Mouse (Mus musculus): ENCODE measurements around the gene Zfp526.
A peak's percentile ranks its signal among the peaks of the same experiment; 100 is the strongest.

Gene Zfp526

DNA sequence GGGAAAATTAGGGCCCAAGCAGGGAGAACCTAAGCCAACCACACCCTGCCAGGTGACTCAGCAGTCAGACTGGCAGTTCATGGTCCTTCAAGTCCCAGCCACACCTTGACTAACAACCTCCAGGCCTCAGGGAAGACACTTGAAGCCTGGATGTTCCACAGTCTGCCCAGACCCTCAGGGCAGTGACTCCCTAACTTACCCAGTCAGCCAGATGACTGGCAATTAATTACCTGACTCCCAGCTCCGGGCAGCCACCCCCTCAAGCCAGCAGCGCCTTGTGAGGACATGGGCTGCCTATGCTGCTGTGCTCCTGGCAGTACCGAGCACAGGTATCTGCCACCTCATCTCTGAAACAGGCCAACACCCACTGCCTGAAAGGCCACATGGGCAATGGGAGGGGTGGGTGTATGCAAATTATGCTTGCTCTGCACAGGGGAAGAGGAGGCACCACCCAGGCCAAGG lies 12.0 kb upstream of the Zfp526 start:
- peak; percentile 80 for DNase-seq (ENCODE audit: low read depth, low spot score)

DNA sequence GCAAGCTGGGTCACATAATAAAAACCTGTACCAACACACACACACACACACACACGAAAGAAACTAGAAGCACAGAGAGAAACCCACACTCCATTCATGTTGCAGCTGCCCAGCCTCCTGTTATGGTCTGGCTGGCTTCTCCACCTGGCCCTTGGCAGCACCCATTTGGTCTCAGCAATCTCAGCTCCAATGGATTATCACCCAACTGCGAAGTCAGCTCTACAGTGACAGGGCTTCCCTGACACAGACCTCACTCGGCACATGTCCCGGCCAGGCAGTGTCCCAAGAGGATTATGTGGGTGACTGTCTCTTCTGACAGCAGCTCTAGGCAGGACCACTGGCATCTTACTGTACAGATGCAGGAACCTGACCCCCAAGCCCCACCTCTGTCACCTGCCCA lies 10.7 kb upstream of the Zfp526 start:
- DNase-seq (ENCODE audit: low read depth, low spot score), result no peak

DNA sequence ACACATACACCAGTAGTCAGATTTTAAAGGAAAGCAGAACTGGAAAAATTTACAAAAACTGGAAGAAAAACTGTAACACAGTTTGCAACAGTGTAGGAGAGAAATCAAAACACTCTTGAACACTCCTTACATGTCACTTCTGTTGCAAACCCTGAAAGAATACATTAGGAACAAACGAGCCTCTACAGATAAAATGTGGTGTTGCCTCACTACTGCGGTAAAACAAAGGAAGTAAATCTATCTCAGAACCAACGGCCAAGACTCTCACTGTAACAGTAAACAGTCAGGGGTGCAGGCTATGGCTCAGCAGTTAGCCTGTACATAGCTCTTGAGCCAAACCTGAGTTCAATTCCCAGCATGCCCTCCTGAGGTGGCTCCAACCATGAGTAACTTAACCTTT lies 8.1 kb upstream of the Zfp526 start:
- peak; percentile 43 for DNase-seq (ENCODE audit: low read depth, low spot score)

DNA sequence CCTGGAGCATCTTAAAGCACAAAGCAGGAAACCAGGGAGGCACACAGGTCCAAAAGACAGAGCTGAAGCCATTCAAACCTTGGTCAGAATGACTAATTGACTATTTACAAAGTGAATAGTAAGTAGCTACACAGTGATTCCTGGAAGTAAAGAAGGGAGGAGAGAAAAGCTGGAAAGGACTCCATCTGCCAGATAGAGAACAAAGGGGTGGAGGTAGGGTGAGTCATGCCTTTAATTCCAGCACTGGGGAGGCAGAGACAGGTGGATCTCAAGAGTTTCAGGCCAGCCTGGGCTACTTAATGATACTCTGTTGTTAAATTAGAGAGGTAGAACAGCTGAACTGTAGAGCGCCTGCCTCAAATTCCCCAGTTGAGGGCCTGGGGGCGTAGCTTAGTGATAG lies 7.1 kb upstream of the Zfp526 start:
- no peak for DNase-seq (ENCODE audit: low read depth, low spot score)

DNA sequence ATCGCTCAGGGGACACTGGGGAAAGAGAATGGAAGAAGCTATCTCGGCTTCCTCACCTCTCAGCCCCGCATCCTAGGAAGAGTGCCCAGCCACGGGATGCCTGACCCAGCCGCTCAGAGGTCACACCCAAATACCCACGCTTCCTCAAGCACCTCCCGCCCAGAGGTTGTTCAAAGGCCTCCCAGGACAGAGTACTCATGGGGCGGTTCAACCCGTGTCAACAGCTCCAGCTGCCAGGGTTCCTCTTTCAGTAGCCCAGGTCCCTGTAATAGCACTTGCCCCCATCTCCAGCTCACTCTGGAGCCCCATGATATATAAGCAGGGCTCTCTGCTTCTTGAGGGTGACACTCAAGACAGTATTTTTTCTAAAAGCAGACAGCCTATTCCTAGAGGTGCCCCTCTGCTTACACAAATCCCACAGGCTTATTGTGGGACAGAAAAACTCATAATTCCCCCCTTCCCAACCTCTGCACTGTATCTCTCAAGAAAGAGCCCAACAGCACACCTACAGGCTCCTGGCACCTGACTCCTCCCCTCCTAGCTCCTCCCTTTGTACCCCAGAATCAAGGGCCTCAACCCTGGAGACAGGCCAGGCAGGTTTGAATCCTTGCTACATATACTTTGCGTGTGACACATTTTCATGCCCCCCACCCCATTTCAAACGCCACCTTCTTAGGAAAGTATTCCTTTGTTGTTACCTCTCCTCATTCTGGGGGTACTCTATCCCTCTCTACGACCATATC lies 3.4 kb upstream of the Zfp526 start:
- DNase-seq (ENCODE audit: low read depth, low spot score), result peak; percentile 32

DNA sequence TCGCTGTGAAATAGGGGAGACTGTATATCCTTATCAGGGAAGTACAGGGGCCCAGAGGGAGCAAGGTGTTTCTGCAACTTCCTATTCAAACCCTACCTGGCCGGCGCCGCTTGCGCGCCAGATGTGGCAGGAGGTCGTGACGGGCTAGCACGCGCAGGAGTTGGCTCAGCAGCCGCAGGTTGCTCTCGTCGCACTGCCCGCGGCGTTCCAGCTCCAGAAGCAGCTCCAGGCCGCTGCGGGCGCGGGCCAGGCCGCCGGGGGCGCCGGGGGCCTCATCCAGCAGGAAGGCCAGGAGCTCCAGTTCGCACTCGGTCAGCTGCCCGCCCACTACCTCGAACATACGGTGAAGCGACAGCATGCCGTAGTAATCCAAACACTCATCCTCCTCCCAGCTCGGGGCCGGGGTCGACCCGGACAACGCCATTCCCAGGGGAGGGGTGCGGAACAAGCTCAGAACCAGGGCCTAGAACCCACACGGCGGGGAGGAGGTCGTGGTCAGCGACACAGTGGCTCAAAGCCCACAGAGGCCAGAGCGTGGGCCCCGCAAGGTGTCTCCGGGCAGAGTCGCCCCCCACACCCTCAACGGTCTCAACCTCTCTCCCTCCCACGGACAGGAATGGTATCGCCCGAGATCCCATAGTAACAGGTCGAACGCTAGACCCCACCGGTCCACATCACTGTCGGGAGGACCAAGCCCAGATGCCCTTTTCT lies 2.4 kb upstream of the Zfp526 start:
- DNase-seq (ENCODE audit: low read depth, low spot score), result peak; percentile 71

DNA sequence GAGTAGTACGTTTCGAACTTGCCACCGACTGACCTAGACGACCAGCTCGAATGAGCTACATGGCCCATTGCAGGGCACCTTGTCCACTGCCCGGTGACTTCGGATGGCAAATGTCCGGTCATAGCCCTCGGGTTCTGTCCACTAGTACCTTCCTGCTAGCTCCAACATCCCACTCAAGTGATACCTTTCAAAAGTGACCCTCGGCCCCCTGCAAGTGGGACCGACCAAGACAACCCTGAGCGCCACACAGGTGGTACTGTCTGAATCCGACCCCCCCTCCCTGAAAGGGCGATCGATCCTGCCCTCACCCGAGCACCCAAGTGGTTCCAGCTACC lies 1.8 kb upstream of the Zfp526 start:
- DNase-seq (ENCODE audit: low read depth, low spot score), result no peak

DNA sequence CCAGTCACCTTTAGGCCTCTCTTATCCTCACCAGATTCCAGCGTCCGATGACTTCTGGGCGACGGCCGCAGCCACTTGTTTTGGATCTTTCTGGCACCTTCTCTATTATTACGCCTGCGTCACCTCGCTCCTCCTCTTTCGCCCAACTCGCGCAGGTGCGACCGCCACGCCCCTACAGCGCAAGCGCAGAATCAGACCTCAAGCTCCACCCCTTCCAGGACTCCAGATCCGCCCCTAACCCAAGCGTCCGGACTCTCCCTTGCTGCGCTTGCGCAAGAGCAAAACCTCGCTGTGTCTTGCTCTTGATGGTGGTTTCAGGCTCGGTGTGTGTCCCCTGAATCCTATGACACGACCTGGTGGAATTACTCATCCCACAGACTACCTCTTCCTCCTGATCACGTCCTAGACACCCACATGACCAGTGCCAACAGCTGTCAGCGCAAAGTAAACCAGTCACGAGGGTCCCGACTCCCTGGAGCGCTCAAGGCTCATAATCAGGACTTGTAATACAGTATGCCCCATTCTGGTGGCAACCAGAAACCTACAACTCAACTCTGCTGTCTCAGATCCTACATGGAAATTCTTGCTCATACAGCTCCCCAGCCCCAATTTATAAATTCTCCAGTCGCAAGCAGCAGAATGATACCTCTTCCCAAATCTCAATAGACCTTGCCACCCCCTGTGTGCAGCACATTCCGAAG lies 1.3 kb upstream of the Zfp526 start:
- DNase-seq (ENCODE audit: low read depth, low spot score), result peak; percentile 99

DNA sequence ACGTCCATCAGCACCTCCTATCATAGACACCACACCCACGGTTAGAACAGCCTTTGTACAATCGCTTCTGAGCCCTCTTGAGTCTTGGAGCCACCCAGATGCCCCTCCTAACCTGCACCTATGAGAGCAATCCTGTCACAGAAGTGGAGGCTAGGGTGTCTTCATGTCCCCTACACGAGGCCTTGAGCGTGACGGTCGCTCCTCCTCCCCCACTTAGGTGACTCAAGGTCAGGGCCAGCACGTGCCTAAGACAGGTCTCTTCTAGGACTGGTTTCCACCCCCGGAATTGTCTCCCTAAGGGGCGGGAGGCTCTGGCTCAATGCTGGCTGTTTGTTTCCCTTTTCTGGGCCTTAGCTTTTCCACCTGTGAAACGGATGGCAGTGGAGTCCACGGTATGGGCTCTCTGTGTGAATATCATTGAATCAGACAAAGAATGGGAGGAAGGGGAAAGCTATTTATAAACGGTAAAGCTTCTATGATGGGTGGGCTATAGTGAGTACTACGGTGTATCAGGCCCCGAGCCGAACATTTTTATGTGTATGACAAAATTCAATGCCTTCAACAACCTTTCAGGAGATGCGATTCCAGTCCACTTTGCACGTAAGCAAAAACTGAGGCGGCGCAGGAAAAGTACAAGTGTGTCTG lies 646 bp upstream of the Zfp526 start, which contains the start of gene Dedd2:
TSS of gene Dedd2 (minus strand) at position 159 of the 645 bp plus-strand sequence.
- DNase-seq (ENCODE audit: low read depth, low spot score), result peak; percentile 57

DNA sequence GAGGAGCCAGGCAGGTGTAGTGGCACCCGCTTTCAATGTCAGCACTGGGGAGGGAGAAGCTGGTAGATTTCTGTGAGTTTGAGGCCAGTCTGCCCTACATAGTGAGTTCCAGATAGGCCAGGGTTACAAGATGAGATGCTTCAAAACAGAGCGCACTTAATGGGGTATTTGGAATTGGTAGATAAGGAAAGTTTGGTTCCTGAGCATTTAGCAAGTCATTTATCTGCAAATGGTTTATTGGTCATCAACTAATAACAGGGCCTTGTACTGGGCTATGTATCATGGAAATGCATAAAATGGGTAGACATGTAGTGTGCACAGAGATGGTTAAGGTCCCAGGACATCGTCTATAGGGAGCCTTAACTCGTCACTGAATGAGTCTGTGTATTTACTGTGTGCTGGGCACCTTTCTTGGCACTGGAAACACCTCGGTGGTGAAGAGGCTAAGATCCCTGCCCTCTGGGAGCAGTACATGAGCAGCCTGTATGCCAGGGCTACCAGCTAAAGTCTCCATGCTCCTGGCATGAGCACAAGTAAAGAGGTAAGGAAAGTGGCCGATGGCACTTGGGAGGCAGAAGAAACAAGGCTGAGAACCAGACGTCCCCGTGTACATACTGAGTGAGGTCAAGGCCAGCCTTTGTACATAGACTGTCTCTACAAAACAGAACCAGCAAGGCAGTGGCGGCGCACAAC lies 1.2 kb downstream of the Zfp526 start:
- no peak for DNase-seq (ENCODE audit: low read depth, low spot score)

DNA sequence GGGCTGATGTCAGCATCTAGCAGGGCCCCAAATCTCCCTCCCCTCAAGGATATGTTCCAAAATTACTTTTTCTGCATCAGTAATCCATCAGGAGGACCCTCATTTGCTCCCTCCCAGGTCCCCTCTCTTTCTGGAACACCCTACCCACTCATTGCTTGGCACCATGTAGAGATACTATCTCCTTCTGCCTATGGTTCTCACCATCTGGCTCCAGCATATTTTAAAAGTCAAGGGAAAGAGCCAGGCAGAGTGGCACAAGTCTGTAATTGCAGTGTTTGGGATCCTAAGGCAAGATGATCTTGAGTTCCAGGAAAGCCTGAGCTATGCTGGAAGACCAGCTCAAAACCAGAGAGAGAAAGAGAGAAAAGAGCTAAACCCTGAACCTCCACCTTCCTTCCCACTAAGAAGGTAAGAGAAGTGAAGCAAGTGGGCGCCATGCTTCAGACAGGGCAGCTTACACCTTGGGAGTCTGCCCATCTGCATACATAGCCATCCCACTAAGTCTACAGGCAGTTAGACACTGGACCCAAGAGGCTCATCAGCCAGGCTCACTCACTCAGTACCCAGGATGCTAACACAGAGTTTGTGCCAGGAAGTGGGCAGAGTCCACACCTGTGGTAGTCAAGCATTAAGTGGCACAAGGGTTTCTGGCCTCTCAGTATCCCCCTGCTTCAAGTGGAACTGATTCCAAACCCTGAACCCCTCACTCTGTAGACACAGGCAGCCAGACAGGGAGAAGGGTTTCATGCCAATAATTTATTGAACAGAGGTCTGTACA lies 6.5 kb downstream of the Zfp526 start:
- no peak for DNase-seq (ENCODE audit: low read depth, low spot score)

DNA sequence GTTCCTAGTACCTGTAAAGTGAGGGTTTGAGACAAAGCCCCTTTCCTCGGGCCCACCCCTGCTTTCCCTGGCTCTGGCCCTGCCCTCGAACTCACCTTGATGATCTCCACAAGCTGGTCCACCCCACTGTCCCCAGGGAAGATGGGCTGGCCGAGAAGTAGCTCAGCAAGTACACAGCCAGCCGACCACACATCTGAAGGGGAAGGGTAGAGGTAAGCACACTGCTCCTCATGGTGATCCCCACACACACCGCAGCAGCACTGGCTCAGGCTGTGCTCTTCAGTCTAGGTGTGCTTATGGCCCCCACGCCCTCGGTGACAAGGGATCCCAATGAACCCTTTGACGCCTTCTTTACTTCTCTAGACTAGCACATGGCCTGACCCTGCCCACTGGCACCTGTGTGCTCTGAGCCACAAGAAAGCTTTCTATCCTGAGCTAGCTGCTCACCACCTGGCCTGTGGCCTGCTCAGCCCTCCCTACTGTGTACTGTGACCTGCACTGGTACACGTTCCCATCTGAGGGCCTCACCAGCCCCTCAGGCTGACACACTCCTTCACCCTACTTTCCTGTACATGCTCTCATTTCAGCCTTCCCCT lies 9.6 kb downstream of the Zfp526 start:
- DNase-seq (ENCODE audit: low read depth, low spot score), result no peak

DNA sequence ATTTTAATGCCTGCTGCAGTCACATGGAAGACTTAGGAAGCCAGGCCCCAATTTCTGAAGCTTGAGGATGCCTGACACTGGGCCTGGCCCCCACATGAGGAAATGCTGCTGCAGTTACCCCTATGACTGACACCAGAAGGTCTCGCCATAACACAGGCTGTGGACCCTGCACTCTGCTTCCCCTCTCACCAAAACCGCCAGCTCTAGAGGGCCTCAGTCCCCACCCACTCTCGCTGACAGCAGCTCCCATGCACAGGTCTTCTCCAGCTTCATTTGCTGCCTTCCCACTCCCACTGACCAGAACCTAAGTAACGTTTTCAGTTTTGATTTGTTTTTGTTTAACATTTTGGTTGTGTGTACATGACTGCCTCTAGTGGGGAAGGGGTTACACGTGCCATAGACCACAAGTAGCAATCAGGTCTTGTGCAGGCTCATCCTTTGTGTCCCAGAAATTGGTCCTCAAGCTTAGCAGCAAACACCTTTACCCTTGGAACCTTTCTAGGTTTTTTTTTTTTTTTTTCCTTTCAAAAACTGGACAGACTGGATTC lies 10.9 kb downstream of the Zfp526 start:
- DNase-seq (ENCODE audit: low read depth, low spot score), result peak; percentile 43

DNA sequence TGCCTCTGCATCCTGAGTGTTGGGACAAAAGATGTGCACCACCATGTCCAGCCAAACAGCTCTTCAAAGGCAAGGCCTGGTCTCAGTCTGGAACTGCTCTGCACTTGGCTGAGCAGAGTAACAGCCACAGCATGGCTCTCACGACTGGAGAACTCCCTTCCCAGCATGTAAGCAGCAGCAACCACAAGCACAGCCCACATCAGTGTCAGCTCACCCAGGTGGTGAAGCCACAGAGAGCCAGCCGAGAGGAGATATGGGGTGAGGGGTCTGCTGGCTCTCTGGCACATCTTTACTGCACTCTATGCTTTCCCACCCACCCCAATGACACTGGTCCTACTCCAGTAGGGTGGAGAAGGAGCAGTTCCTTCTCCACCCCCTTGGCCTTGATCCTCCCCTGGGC lies 11.8 kb downstream of the Zfp526 start:
- DNase-seq (ENCODE audit: low read depth, low spot score), result no peak

DNA sequence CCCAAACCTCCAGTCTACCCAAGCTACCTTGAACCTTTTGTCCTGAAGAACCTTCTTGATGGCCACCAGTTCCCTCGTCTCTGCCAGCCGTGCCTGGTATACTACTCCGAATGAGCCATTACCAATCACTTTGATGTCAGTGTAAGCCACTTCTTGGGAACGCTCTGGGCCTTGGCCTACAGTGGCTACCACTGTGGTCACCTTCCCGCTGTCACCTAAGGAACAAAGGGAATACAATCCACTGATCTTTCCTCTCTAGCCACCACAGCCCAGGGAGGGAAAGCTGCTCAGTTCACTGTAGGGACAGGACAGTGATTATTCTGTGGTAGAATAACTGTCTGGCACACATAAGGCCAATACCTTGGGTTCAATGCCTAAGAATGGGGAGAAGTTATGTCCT lies 14.3 kb downstream of the Zfp526 start:
- no peak for DNase-seq (ENCODE audit: low read depth, low spot score)

DNA sequence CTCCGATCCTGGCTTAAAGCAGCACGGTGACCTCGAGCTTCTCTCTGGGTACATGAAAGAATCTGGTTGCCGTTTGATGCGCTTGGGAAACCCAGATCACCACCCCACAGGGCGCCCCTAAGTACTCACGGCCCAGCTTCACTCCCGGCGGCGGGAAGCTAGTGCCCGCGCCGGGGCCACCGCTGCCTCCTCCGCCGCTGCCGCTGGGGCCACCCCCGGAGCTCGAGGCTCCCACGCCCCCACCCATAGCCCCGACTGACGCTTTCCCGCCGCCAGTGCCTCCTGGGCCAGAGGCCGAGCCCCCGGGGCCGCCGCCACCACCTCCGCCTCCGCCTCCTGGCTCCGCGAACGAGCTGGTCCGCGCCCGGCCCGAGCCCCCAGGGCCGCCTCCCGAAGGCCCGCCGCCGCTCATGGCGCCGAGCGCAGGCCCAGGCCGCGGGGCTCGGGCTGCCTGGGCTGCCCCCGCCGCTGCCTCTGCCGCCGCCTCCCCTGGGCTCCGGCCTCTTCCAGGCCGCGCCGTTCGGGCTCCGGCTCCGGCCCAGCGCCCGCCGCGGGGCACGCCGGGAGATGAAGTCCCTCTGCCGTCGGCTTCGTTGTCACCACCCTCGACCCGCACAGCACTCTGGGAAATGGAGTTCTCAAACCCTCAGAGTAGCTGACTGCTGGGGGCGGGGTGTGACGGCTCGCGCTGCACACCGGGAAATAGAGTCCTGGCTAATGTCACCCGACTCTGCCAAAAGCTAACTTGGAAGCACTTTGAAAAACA lies 16.2 kb downstream of the Zfp526 start, which contains the start of gene Gsk3a:
TSS of gene Gsk3a (minus strand) at position 603 of the 766 bp plus-strand sequence.
- peak; percentile 97 for DNase-seq (ENCODE audit: low read depth, low spot score)

DNA sequence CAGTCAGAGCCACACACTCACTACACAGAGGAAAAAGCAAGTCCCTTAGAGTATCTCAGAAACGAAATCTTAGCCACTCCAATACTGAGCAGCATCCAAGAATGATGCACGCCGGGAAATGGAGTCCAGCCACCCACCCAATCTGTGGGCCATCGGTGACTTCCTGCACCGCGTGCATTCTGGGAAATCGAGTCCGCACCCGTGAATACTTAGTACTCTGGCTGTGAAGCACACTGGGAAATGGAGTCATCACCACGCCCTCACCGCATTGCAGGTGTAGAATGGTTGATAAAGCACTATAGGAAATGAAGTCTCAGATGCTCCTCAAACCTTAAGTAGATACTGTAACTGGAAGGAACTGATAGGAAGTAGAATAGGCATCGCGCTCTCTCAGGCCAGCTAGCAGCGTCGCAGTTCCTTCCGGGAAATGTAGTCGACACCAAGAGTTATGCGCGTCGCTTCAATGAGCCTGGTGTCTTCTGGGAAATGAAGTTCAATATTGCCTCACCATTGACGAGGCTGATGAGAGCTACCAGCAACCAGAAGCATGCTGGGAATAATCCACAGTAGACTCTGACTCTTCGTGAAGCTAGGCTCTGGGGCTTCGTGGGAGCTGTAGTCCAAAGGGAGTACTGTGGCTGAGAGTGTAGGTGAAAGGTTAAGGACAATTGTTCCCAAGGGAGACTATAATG lies 16.9 kb downstream of the Zfp526 start:
- DNase-seq (ENCODE audit: low read depth, low spot score), result peak; percentile 96

DNA sequence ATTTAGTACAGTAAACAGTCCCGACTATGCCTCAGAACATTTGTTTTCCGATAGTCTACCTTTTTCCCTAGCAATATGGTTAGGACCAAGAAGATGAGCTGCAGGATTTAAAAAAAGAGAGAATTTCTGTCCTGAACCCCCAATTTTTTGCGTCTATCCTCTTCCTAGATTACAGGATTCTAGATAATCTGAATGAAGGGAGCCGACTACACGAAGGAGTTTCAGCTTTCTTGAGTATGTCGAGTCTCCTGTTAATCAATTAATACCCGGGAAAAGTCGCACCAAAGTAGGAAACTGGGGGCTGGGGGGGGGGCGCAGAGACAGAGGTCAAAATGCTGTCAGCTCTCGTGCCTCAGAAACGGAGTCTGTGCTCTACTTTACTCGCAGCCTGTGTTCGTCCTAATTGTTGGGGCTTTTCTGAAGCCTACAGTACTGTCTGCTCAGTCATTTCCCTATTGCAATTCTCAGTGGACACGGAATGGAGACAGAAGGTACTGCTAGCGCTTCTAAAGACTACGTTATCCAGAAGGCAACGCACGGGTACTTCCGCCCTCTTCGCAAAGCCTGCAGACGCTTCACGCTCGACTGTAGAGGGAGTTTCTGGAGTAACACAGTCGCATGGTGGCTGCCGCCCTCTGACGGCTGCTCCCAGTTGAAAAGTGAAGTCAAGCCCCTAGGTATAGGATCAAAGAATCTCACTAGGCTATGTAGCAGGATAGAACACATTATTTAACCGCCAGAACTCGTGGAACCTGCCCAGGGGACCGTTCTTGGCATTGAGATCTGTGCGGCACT lies 17.8 kb downstream of the Zfp526 start:
- DNase-seq (ENCODE audit: low read depth, low spot score), result peak; percentile 95
